Mouse (Mus musculus) midbrain, postnatal 0 days (tissue): ENCODE results near the gene Lnx2. TPM values are rescaled to one million over a fixed set of nuclear protein-coding genes. Genes with fewer than 3 reads are reported as not detected.

Experiments used
- ATAC-seq: fragments of 200-750 bp; cut with Nextera tagmentation; 2 replicates; pipeline ENCODE4 v1.8.0; 2017; ENCODE audit warnings: moderate number of reproducible peaks, mild to moderate bottlenecking, moderate TSS enrichment, moderate library complexity; ENCODE audit not compliant: low FRiP score
- DNase-seq: peaks from one replicate; pipeline ENCODE4 v3.0.0-alpha.2; 2015; ENCODE audit warnings: low spot score
- H3K27ac ChIP-seq: fragments of 300-500 bp; sonication (generic); 2 replicates; pipeline ENCODE4 v1.5.1; 2014; ENCODE audit warnings: low read depth, mild to moderate bottlenecking, low read length, mixed read lengths
- H3K27me3 ChIP-seq: fragments of 300-500 bp; sonication (generic); 2 replicates; pipeline ENCODE4 v1.6.1; 2014; ENCODE audit warnings: low read length, control low read depth, mixed read lengths; ENCODE audit not compliant: insufficient read depth
- H3K36me3 ChIP-seq: fragments of 300-500 bp; sonication (generic); 2 replicates; pipeline ENCODE4 v1.6.1; 2014; ENCODE audit warnings: low read length, control low read depth, mixed read lengths; ENCODE audit not compliant: insufficient read depth
- H3K4me1 ChIP-seq: fragments of 300-500 bp; sonication (generic); 2 replicates; pipeline ENCODE4 v1.6.1; 2014; ENCODE audit warnings: mild to moderate bottlenecking, control low read depth, antibody characterized with exemption, low read length, mixed read lengths; ENCODE audit not compliant: insufficient read depth
- H3K4me2 ChIP-seq: fragments of 300-500 bp; sonication (generic); 2 replicates; pipeline ENCODE4 v1.6.1; 2014; ENCODE audit warnings: low read depth, mild to moderate bottlenecking, low read length, mixed read lengths; ENCODE audit not compliant: poor library complexity, severe bottlenecking
- H3K4me3 ChIP-seq: fragments of 300-500 bp; sonication (generic); 2 replicates; pipeline ENCODE4 v1.5.1; 2014; ENCODE audit warnings: low read depth, mild to moderate bottlenecking, low read length, moderate library complexity
- H3K9ac ChIP-seq: fragments of 300-500 bp; sonication (generic); replicated peaks from 2 replicates; pipeline ENCODE4 v1.6.1; 2014; ENCODE audit warnings: mild to moderate bottlenecking, low read length, moderate library complexity, mixed read lengths; ENCODE audit not compliant: poor library complexity, severe bottlenecking
- H3K9me3 ChIP-seq: fragments of 300-500 bp; sonication (generic); 2 replicates; pipeline ENCODE4 v1.6.1; 2016; ENCODE audit warnings: low read length, control low read depth
- CTCF ChIP-seq: IDR thresholded peaks from 2 replicates; pipeline ENCODE4 v1.5.1; 2016; ENCODE audit warnings: antibody characterized with exemption, mild to moderate bottlenecking
- WGBS: fragments of 180-500 bp; shearing (Covaris S2); extraction: QIAGEN DNeasy Blood & Tissue Kit; methylation state at CpG from one replicate; pipeline ENCODE4 v1.1.7; 2014; 5-methylcytosine and 5-hydroxymethylcytosine counted together
- polyA plus RNA-seq: library from polyadenylated mRNA; unstranded; fragments of >200 nt; fragmentation: Nextera tagmentation; extraction: Ambion mirVana; gene quantifications from 2 replicates; pipeline ENCODE4 v1.2.1, GENCODE M21; 2015
- total RNA-seq: library from RNA; depleted of rRNA; stranded (reverse); fragments of >200 nt; gene quantifications from 2 replicates; pipeline ENCODE4 v1.2.3, GENCODE M21; 2014

Gene Lnx2
- total and polyA plus RNA-seq, 2 experiments from 2014 or later, result 2.9 to 5.6 TPM

DNA sequence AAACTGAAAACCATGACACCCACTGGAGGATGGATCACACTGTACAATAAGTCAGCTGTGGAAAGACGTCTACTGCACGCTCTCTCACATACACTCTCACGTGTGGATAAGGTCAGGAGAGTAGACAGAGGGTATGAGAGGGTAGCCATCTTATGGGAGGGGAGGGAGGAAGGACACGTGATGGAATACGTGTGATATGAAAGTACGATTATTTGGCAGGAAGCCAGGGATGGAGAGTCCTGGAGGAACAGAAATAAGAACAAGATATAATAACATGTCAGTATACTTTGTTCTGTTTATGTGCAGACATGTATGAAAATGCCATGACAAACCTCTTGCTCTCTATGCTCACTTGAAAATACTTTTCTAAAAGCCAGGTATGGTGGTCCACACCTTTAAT lies 41.1 kb downstream of the Lnx2 start:
- Histone ChIP-seq H3K9ac (no peak overlapping the region), H3K9me3 (no peaks in the 10 kb centered on the region), H3K27ac (no peak overlapping the region), H3K4me3 (no peak overlapping the region), H3K4me2 (no peak overlapping the region), H3K36me3 (peaks cover 2% of the 10 kb centered on the region; the same call in 1 of the 2 replicates), H3K27me3 (no peaks in the 10 kb centered on the region), H3K4me1 (no peaks in the 10 kb centered on the region)
- DNase-seq (no peak), ATAC-seq (no peak)
- no peak for TF ChIP-seq CTCF
- 88% methylated on average over 6 of the region's 6 CpGs for WGBS

DNA sequence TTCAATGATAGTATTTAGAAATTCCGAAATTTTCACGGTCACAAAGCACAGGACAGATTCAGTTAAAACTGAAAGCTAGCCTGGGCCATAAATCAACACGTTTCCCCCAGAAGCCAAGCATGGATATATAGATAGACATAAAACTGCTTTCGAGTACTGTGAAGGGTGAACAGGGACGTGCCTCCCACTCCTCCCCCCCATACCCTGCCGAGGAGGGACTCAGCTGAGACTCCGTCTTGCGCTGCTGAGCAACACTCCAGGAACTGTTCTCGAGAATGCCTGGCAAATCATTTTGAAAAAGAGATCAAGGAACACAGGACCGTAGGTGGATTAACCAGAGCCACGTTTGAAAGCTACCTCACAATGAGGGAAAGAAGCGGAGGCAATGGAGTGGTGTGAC lies 42.1 kb downstream of the Lnx2 start:
- no peak overlapping the region for H3K4me2 ChIP-seq
- H3K9me3 ChIP-seq, result no peaks in the 10 kb centered on the region
- no peaks in the 10 kb centered on the region for H3K4me1 ChIP-seq
- no peaks in the 10 kb centered on the region for H3K27me3 ChIP-seq
- no peak overlapping the region for H3K4me3 ChIP-seq
- no peak for ATAC-seq
- TF ChIP-seq CTCF, result no peak
- no peak for DNase-seq
- no peak overlapping the region for H3K27ac ChIP-seq
- peaks cover 2% of the 10 kb centered on the region; the same call in 1 of the 2 replicates for H3K36me3 ChIP-seq
- 59% methylated on average over 12 of the region's 12 CpGs for WGBS
- H3K9ac ChIP-seq, result no peak overlapping the region

DNA sequence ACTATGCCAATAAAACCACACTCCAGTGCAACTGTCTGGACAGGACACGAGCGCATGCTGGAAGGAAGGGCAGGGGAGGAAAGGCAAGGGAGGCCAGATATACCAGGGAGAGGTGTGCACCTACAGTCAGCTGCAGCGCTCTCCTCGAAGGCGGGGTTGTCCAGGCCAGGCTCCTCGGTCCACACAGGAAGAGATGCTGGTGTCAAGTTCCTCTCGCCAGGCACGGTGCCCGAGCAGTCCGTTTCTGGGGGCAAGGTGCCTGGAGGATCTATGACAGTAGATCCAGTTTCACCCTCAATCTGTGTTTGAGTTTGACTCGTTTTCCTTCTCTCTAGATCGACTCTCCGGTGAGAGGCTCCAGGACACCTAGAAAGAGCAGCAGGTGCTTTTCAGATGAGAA lies 43.2 kb downstream of the Lnx2 start:
- H3K9ac ChIP-seq, result no peak overlapping the region
- no peak for TF ChIP-seq CTCF
- ATAC-seq (no peak), DNase-seq (no peak)
- no peak overlapping the region for H3K4me3 ChIP-seq
- no peaks in the 10 kb centered on the region for H3K9me3 ChIP-seq
- no peaks in the 10 kb centered on the region for H3K4me1 ChIP-seq
- 95% methylated on average over 13 of the region's 13 CpGs for WGBS
- H3K27ac ChIP-seq, result no peak overlapping the region
- H3K4me2 ChIP-seq, result no peak overlapping the region
- H3K27me3 ChIP-seq, result no peaks in the 10 kb centered on the region
- peaks cover 6% of the 10 kb centered on the region; the same call in 1 of the 2 replicates for H3K36me3 ChIP-seq

DNA sequence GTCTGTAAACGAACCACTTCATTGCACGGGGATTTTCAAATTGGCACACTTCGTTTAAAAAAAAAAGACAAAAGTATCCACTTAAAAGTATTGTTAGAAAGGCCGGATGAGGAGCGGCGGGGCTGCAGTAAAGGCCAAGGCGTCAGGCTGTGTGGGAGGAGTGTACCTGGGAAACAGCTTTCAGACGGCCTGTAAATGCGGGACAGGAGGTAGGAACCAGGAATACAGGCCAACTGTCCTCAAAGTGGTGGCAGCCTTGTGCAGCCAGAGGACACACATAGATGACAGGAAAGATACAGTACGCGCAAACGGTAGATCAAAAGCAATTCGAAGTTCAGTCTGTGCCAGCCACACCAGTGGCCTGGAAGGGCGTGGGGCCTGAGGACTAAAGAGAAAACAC lies 45.1 kb downstream of the Lnx2 start:
- no peak for DNase-seq
- TF ChIP-seq CTCF, result no peak
- ATAC-seq, result no peak
- no peaks in the 10 kb centered on the region for H3K27me3 ChIP-seq
- no peak overlapping the region for H3K4me3 ChIP-seq
- no peak overlapping the region for H3K9ac ChIP-seq
- no peak overlapping the region for H3K4me2 ChIP-seq
- peaks cover 11% of the 10 kb centered on the region; the same call in 1 of the 2 replicates for H3K36me3 ChIP-seq
- no peaks in the 10 kb centered on the region for H3K4me1 ChIP-seq
- WGBS, result 89% methylated on average over 14 of the region's 14 CpGs
- H3K27ac ChIP-seq, result no peak overlapping the region
- H3K9me3 ChIP-seq, result no peaks in the 10 kb centered on the region

DNA sequence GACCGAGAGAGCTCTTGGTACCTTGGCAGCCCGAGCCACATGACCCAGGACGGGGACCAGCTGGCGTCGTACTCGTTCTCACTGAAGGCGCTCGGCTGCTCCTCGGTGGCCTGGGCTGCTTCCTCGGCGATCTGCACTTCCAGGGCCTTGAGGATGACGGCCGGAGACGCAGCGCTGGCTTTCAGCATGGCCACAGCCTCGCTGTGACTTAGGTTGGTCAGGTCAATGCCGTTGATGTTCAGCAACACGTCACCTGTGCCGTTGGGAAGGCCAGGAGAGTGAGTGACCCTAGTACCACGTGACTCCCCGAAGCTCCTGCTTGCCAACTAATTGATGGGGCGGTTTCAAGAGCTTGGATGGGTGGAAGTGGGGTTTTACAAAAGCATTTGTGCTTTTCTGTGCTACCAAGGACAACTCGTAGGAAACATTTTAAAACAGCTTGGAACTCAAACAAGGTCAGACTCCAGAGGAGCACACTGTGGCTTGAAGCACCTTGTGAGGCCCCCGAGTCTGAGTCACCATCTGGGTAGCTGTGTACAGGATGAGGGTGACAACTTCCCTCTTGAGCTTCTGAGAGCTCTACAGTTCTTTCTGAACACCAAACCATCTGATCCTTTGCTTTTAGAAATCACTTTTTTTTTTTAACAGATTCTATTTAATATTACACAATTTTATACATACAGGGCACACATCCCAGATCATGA lies 51.9 kb downstream of the Lnx2 start:
- Histone ChIP-seq H3K9me3 (no peaks in the 10 kb centered on the region), H3K4me2 (no peak overlapping the region), H3K27ac (no peak overlapping the region), H3K36me3 (peaks cover 13% of the 10 kb centered on the region), H3K27me3 (no peaks in the 10 kb centered on the region), H3K9ac (no peak overlapping the region), H3K4me3 (no peak overlapping the region), H3K4me1 (no peaks in the 10 kb centered on the region)
- ATAC-seq, result no peak
- WGBS, result 84% methylated on average over 24 of the region's 24 CpGs
- DNase-seq, result no peak
- TF ChIP-seq CTCF, result no peak

DNA sequence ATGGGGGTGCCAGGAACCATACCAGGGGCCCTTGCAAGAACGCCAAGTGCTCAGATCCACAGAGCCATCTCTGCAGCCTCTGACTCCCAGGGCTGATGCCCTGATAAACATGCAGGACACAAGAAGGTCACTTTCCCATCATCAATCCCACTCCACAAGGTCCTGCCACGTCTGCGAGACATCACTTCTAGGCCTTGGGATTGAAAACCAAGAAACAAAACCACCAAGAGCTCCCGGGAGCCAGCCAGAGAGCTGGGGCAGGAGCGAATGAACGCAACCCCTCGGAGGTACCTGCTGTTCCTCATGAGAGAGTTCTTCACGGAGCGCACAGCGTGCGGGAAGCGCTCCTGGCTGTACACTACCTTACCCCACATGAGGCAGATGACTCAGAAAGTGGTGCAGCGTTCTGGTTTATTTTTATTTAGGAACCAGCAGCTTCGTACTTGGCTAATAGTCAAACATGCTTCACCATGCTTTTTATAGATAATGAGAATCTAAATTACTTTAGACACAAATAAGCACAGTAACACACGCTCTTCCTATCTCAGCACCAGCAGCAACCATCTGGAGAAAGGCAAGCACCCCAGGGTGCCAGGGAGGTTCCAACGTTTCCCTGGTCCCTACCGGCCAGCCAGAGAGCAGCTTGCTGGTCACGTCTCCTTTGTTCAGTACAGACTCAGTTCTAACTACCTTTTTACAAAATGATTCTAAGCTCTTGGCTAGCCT lies 53.0 kb downstream of the Lnx2 start:
- Histone ChIP-seq H3K36me3 (peaks cover 10% of the 10 kb centered on the region), H3K4me1 (no peaks in the 10 kb centered on the region), H3K4me3 (no peak overlapping the region), H3K9ac (no peak overlapping the region), H3K27me3 (no peaks in the 10 kb centered on the region), H3K4me2 (no peak overlapping the region), H3K9me3 (no peaks in the 10 kb centered on the region), H3K27ac (no peak overlapping the region)
- DNase-seq, result no peak
- TF ChIP-seq CTCF, result no peak
- ATAC-seq, result no peak
- WGBS, result 79% methylated on average over 18 of the region's 18 CpGs
